Mouse (Mus musculus) layer of hippocampus, adult 9-10 months (tissue): ENCODE data around the gene Ier5l.

Source experiments
- DNase-seq: peaks from one replicate; pipeline ENCODE4 v3.0.0; 2022; ENCODE audit warnings: low spot score

Ier5l gene

GRCm38 (mm10) chr2:30470143-30470946 lies 3.7 kb downstream of the Ier5l start:
- no peak for DNase-seq

GRCm38 (mm10) chr2:30469796-30470142 lies 4.2 kb downstream of the Ier5l start:
- DNase-seq: peak; percentile 71

- no peak for DNase-seq
These were observed 5.0 kb downstream of the Ier5l start for GRCm38 (mm10) chr2:30469009-30469408.

GRCm38 (mm10) chr2:30466787-30467186 lies 7.2 kb downstream of the Ier5l start:
- no peak for DNase-seq

- DNase-seq: no peak
These were observed 9.6 kb downstream of the Ier5l start for GRCm38 (mm10) chr2:30464411-30464810.

- DNase-seq: no peak
These were observed 10.1 kb downstream of the Ier5l start for GRCm38 (mm10) chr2:30463904-30464330.

GRCm38 (mm10) chr2:30463341-30463761 lies 10.7 kb downstream of the Ier5l start:
- no peak for DNase-seq

- DNase-seq: no peak
These were observed 14.8 kb downstream of the Ier5l start for GRCm38 (mm10) chr2:30459241-30459640.

- DNase-seq: no peak
These were observed 15.7 kb downstream of the Ier5l start for GRCm38 (mm10) chr2:30458349-30458748.

- no peak for DNase-seq
These were observed 17.7 kb downstream of the Ier5l start for GRCm38 (mm10) chr2:30456104-30456980.

- DNase-seq: no peak
These were observed 19.4 kb downstream of the Ier5l start for GRCm38 (mm10) chr2:30454587-30454986.

- DNase-seq: no peak
These were observed 20.4 kb downstream of the Ier5l start for GRCm38 (mm10) chr2:30453570-30453969.

- no peak for DNase-seq
These were observed 22.5 kb downstream of the Ier5l start for GRCm38 (mm10) chr2:30451525-30451924.

GRCm38 (mm10) chr2:30450530-30450929 lies 23.5 kb downstream of the Ier5l start:
- no peak for DNase-seq

GRCm38 (mm10) chr2:30448371-30448770 lies 25.6 kb downstream of the Ier5l start:
- DNase-seq: no peak

- no peak for DNase-seq
These were observed 26.9 kb downstream of the Ier5l start for GRCm38 (mm10) chr2:30446891-30447826.

- no peak for DNase-seq
These were observed 28.7 kb downstream of the Ier5l start for GRCm38 (mm10) chr2:30445312-30445711.

GRCm38 (mm10) chr2:30444450-30444849 lies 29.6 kb downstream of the Ier5l start:
- DNase-seq: no peak

GRCm38 (mm10) chr2:30444006-30444405 lies 30.0 kb downstream of the Ier5l start:
- no peak for DNase-seq

- no peak for DNase-seq
These were observed 30.7 kb downstream of the Ier5l start for GRCm38 (mm10) chr2:30443281-30443680.

- no peak for DNase-seq
These were observed 31.5 kb downstream of the Ier5l start for GRCm38 (mm10) chr2:30442498-30442890.
